Mouse (Mus musculus): ENCODE results near the gene Noc4l. TPM values are rescaled to one million over a fixed set of nuclear protein-coding genes. Genes with fewer than 3 reads are reported as not detected.

Gene Noc4l
- polyA plus RNA-seq, 1 experiment from 2014 or later: 57.0 TPM

DNA sequence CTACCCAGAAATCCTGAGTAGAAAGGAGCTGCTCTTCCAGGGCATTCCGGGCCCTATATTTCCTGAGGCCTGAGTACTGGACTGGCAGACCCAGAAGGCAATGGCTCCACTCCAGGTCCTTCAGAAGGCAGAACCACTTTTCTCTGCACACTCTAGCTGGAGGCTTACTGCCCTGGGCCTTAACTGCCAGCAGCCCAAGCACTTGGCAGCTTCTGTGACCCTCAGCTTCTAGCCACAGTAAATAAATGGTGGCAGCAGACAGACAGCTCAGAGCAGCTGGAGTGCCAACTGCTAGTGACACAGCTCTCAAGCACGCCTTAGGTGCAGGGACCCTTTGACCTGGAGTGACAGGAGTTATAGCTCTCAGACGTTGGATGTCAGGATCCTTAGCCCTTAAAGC is 45.5 kb downstream of the Noc4l start:
- Histone ChIP-seq H3K27me3 (replicated peaks) (no peaks in the 10 kb centered on the region), H3K4me1 (replicated peaks) (no peaks in the 10 kb centered on the region), H3K9ac (no peak overlapping the region), H3K27ac (no peak overlapping the region), H3K4me2 (replicated peaks) (no peak overlapping the region), H3K36me3 (no peaks in the 10 kb centered on the region), H3K4me3 (replicated peaks) (no peak overlapping the region), H3K9me3 (no peaks in the 10 kb centered on the region)
- no peak for ATAC-seq
- 58% methylated on average over 3 of the region's 3 CpGs for WGBS

DNA sequence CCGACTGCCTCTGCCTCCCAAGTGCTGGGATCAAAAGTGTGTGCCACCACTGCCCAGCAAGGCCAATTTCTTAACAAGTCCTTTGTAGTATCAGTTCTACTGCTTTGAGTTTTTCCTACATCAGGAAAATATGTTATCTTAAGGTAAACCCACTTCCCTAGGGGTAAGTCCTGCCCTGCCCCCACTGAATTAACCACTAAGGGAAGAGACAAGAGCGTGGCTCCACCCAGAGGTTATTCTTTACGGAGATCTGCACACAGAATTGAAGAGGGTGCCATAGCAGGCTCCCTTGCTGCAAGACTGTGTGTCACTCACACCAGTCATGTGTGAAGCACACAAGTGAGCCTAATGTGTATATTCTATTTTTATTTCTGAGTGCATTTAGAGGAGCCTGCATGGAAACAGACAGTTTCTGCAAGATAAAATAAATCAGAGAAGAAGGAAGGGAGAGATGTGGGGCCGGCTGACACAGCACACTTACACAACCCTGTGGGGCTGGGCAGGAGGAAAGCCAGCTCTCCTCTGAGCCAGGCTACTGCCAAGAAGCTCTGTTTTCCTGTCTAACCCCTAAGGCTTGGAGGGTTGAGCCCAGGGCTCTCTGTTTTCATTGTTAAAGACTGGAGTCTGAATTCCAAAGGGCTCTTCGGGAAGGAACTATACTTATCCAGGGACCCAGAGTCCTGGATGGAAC is 47.5 kb downstream of the Noc4l start:
- Histone ChIP-seq H3K27me3 (replicated peaks) (no peaks in the 10 kb centered on the region), H3K4me1 (replicated peaks) (no peaks in the 10 kb centered on the region), H3K36me3 (no peaks in the 10 kb centered on the region), H3K4me3 (replicated peaks) (no peak overlapping the region), H3K4me2 (replicated peaks) (no peak overlapping the region), H3K9ac (no peak overlapping the region), H3K9me3 (no peaks in the 10 kb centered on the region), H3K27ac (no peak overlapping the region)
- no peak for ATAC-seq
- WGBS: 51% methylated on average over 5 of the region's 5 CpGs

DNA sequence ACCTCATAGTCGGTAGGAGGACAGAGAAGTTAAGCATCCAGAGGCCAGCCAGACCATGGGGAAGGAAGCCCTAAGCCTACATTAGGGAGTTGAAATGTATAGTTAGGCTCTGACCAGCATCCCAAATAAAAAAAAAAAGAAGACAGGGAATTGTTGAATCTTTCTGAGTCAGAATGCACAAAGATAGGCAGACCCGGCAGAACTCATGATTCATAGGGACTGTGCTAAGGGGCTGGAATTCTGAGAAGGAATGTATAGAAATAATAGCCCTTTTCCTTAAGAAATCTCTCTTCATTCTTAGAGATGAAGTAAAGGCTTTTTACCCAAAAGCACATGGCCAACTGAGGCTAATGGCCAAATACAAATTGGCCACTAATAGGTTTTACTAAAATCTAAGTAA is 48.9 kb downstream of the Noc4l start:
- Histone ChIP-seq H3K36me3 (no peaks in the 10 kb centered on the region), H3K4me3 (replicated peaks) (no peak overlapping the region), H3K27ac (no peak overlapping the region), H3K4me1 (replicated peaks) (no peaks in the 10 kb centered on the region), H3K9me3 (no peaks in the 10 kb centered on the region), H3K9ac (no peak overlapping the region), H3K4me2 (replicated peaks) (no peak overlapping the region), H3K27me3 (replicated peaks) (no peaks in the 10 kb centered on the region)
- ATAC-seq: no peak
- WGBS: 83% methylated on average over 2 of the region's 2 CpGs

DNA sequence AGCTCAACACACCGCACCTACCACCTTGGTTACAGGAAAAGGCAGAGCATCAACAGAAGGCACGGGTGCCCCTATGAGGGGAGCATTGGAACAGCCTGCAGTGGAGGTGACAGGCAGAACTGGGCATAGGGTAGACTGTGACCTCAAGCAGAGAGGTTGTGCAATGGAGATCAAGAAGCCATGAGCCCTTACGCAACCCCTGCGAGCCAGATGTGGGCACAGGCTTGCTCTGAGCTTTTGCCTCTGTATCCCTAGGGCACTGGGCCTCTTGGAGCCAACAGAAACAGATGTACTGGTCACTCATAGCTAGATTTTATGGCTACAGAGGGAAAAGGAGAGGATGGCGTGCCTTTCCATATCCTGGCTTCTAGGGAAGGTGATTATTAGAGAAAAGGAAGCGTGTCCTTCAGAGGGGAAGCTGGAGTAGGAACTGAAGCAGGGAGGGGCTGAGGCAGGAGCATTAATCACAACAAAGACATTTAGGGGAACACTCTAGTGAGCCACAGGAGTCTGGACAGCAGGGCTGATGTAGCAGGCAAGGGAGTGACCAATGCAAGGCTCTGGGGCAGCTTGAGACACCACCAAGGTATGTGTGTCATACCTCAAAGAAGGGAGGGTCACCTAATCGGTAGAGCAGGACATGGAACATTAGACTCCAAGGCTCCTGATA is 50.1 kb downstream of the Noc4l start:
- Histone ChIP-seq H3K4me3 (replicated peaks) (no peak overlapping the region), H3K9me3 (no peaks in the 10 kb centered on the region), H3K9ac (no peak overlapping the region), H3K36me3 (no peaks in the 10 kb centered on the region), H3K27me3 (replicated peaks) (no peaks in the 10 kb centered on the region), H3K4me1 (replicated peaks) (0 out of 2 replicates have a peak, but pooled peaks cover 3% of the 10 kb centered on the region), H3K4me2 (replicated peaks) (no peak overlapping the region), H3K27ac (no peak overlapping the region)
- WGBS: 81% methylated on average over 7 of the region's 7 CpGs
- no peak for ATAC-seq

Other genes starting within 250 kb of the Noc4l start
- 9.6 and 11.2 TPM in 2 replicates for gene Fbrsl1, start 204.9 kb downstream of the Noc4l start, polyA plus RNA-seq (2015; fragmentation: Nextera tagmentation; extraction: Ambion mirVana)
- 0.36 and 0.53 TPM in 2 replicates for gene Galnt9, start 109.1 kb downstream of the Noc4l start, polyA plus RNA-seq (2015; fragmentation: Nextera tagmentation; extraction: Ambion mirVana)
- 23.2 and 26.9 TPM in 2 replicates for gene Ddx51, start within 50 bp of the Noc4l start, polyA plus RNA-seq (2015; fragmentation: Nextera tagmentation; extraction: Ambion mirVana)
- 33.6 and 37.4 TPM in 2 replicates for gene Ep400, start 117.3 kb upstream of the Noc4l start, polyA plus RNA-seq (2015; fragmentation: Nextera tagmentation; extraction: Ambion mirVana)
- gene Pus1, start 127.2 kb upstream of the Noc4l start, polyA plus RNA-seq (2015; fragmentation: Nextera tagmentation; extraction: Ambion mirVana): 64.1 and 69.3 TPM in 2 replicates
- 10.3 and 12.4 TPM in 2 replicates for gene Ulk1, start 156.7 kb upstream of the Noc4l start, polyA plus RNA-seq (2015; fragmentation: Nextera tagmentation; extraction: Ambion mirVana)
- gene Hscb, start 186.4 kb upstream of the Noc4l start, polyA plus RNA-seq (2015; fragmentation: Nextera tagmentation; extraction: Ambion mirVana): 36.7 and 36.9 TPM in 2 replicates
- 35.7 and 36.4 TPM in 2 replicates for gene Chek2, start 186.6 kb upstream of the Noc4l start, polyA plus RNA-seq (2015; fragmentation: Nextera tagmentation; extraction: Ambion mirVana)
- gene Ttc28, start 226.4 kb upstream of the Noc4l start, polyA plus RNA-seq (2015; fragmentation: Nextera tagmentation; extraction: Ambion mirVana): 6.9 and 8.0 TPM in 2 replicates